Mouse (Mus musculus): ENCODE measurements at regions not wholly inside any gene's neighbourhood (a gene's known extent, or its start where the extent isn't known, plus 50 kb on each side); places are given as distances from the start of the nearest gene placed in this dataset.

DNA sequence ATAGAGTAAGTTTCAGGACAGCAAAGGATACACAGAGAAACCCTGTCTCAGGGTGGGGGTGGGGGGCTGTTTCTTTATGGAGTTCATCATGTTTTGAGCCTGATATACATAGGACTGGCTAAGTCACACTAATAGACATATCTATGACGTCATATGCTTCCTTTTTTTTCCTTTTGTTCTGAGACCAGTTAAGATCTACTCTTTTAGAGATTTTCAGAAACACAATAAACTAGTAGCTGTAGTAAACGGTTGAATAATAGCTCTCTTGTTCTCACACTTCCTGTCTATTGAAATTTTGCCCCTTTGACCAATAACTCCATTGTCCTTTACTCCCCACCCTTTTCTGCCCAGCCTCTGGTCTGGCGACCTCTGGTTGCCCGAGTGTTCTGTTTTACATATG is 382.6 kb upstream of the Jarid2 start:
- Histone ChIP-seq H3K4me1 (ENCODE audit: control insufficient read depth, insufficient read depth, low read length) (peaks cover 2% of the 10 kb centered on the region), H3K4me3 (replicated peaks; ENCODE audit: control insufficient read depth, low read depth, low read length) (no peak overlapping the region), H3K27ac (ENCODE audit: control insufficient read depth, insufficient read depth, low read depth, low read length, poor library complexity) (no peak overlapping the region)
- WGBS, result 68% methylated on average over 4 of the region's 4 CpGs
- TF ChIP-seq CTCF (IDR thresholded peaks at IDR 0.05; ENCODE audit: control insufficient read depth, insufficient read depth, low read length) (no peak), POLR2A (IDR thresholded peaks at IDR 0.05; ENCODE audit: borderline replicate concordance, control insufficient read depth, low read depth, low read length) (no peak)

DNA sequence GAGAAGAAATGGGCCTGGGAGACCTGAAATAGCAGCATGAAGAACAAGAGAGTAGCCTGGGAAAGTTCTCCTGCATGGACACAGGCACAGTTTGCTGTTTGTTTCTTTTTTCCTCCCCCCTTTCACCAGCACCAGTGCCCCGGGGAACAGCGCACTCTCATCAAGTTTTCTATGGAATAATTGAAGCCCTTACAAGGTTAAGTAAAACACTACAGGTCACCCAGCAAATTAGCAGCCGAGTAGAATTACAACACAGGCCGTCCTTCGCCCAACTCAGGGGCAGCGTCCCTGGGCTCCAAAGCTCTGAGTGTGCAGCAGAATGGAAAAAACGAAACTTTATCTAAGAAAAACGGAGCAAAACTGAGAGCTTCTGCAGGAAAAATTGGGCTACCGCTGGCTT is 381.6 kb upstream of the Jarid2 start:
- Histone ChIP-seq H3K4me3 (replicated peaks; ENCODE audit: control insufficient read depth, low read depth, low read length) (no peak overlapping the region), H3K27ac (ENCODE audit: control insufficient read depth, insufficient read depth, low read depth, low read length, poor library complexity) (no peak overlapping the region), H3K4me1 (ENCODE audit: control insufficient read depth, insufficient read depth, low read length) (peaks cover 2% of the 10 kb centered on the region)
- 83% methylated on average over 9 of the region's 9 CpGs for WGBS
- TF ChIP-seq CTCF (IDR thresholded peaks at IDR 0.05; ENCODE audit: control insufficient read depth, insufficient read depth, low read length) (no peak), POLR2A (IDR thresholded peaks at IDR 0.05; ENCODE audit: borderline replicate concordance, control insufficient read depth, low read depth, low read length) (no peak)

DNA sequence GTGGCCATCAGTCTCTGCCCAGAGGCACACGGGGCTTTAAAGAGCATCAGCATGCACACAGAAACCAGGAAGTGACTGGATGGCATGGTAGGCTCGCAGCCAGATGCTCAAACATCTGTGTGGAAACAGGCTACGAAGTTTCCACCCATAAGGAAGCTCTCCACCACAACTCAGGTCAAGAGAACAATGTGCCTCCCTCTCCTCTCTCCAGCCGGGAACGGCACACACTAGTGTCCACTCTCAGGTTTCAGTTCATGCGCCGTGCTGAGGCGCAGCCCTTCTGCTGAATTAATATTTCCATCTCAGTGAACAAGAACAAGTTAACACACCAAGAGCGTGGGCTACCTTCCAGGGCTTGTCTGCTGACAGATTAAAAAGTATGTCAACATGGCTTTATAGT is 375.4 kb upstream of the Jarid2 start:
- Histone ChIP-seq H3K4me3 (replicated peaks; ENCODE audit: control insufficient read depth, low read depth, low read length) (no peak overlapping the region), H3K27ac (ENCODE audit: control insufficient read depth, insufficient read depth, low read depth, low read length, poor library complexity) (no peak overlapping the region), H3K4me1 (ENCODE audit: control insufficient read depth, insufficient read depth, low read length) (no peaks in the 10 kb centered on the region; the same call in 1 of the 2 replicates)
- 17% methylated on average over 9 of the region's 9 CpGs for WGBS
- no peak for TF ChIP-seq POLR2A (IDR thresholded peaks at IDR 0.05; ENCODE audit: borderline replicate concordance, control insufficient read depth, low read depth, low read length)
- no peak for TF ChIP-seq CTCF (IDR thresholded peaks at IDR 0.05; ENCODE audit: control insufficient read depth, insufficient read depth, low read length)

DNA sequence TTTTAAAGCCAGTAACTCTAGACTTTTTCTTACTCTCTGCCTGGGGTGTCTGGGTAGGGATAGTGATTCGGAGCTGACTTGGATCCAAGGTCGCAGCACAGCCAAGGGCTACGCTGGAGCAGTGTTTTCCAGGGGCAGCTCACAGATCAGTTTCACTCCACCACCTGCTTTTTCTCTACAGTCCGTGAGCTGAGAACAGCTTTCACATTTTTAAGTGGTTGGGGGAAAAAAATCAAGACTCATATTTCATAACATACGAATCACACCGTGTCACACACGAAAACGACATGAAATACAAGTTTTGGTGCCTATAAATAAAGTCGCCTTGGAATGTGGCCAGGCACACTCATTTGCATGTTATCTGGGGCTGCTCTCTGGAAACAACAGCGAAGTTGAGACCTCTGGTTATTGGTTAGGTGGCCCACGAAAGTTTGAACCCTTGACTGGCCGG is 373.5 kb upstream of the Jarid2 start:
- Histone ChIP-seq H3K27ac (ENCODE audit: control insufficient read depth, insufficient read depth, low read depth, low read length, poor library complexity) (no peak overlapping the region), H3K4me1 (ENCODE audit: control insufficient read depth, insufficient read depth, low read length) (no peaks in the 10 kb centered on the region; the same call in 1 of the 2 replicates), H3K4me3 (replicated peaks; ENCODE audit: control insufficient read depth, low read depth, low read length) (no peak overlapping the region)
- WGBS, result 26% methylated on average over 12 of the region's 12 CpGs
- TF ChIP-seq POLR2A (IDR thresholded peaks at IDR 0.05; ENCODE audit: borderline replicate concordance, control insufficient read depth, low read depth, low read length), result no peak
- no peak for TF ChIP-seq CTCF (IDR thresholded peaks at IDR 0.05; ENCODE audit: control insufficient read depth, insufficient read depth, low read length)

DNA sequence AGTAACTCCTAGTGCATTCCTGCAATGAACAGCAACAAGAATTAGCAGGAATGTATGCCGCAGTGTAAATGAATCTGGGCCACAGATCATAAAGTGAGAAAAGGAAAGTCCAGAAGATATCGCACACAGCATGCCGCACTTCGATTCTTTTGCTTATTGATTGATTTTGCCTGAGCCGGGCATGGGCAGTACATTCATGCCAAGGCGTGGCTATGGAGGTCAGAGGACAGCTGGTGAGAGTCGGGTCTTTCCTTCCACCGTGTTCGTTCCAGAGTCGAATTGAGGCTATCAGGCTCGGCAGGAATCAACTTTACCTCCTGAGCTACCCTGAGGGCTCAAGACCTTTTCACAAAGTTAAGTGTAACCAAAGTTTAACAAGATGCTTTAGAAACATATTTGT is 372.3 kb upstream of the Jarid2 start:
- H3K4me3 ChIP-seq (replicated peaks; ENCODE audit: control insufficient read depth, low read depth, low read length), result no peak overlapping the region
- H3K4me1 ChIP-seq (ENCODE audit: control insufficient read depth, insufficient read depth, low read length), result no peaks in the 10 kb centered on the region; the same call in 1 of the 2 replicates
- WGBS, result 81% methylated on average over 11 of the region's 11 CpGs
- TF ChIP-seq CTCF (IDR thresholded peaks at IDR 0.05; ENCODE audit: control insufficient read depth, insufficient read depth, low read length), result no peak
- no peak for TF ChIP-seq POLR2A (IDR thresholded peaks at IDR 0.05; ENCODE audit: borderline replicate concordance, control insufficient read depth, low read depth, low read length)
- H3K27ac ChIP-seq (ENCODE audit: control insufficient read depth, insufficient read depth, low read depth, low read length, poor library complexity), result no peak overlapping the region

DNA sequence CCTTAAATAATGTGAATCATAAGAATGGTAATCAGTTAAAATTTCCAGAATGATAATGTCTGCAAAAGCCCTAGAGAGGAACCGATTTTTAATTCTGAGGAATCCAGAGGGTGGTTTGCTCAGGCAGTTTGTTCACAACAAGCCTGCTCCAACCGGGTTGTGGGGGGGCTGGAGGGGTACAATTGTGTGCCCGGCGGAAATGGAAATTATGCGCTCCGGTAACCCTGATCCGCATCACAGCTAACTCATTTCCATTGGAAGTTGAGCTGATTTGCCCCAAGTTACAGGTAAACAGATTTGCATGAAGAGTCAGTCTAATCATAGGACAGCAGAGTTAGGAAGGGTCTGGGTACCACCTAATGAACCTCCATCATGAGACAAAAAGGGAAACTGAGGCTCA is 369.9 kb upstream of the Jarid2 start:
- TF ChIP-seq CTCF (IDR thresholded peaks at IDR 0.05; ENCODE audit: control insufficient read depth, insufficient read depth, low read length) (no peak), POLR2A (IDR thresholded peaks at IDR 0.05; ENCODE audit: borderline replicate concordance, control insufficient read depth, low read depth, low read length) (no peak)
- no peak overlapping the region for H3K27ac ChIP-seq (ENCODE audit: control insufficient read depth, insufficient read depth, low read depth, low read length, poor library complexity)
- WGBS, result 87% methylated on average over 7 of the region's 7 CpGs
- no peaks in the 10 kb centered on the region; the same call in 1 of the 2 replicates for H3K4me1 ChIP-seq (ENCODE audit: control insufficient read depth, insufficient read depth, low read length)
- H3K4me3 ChIP-seq (replicated peaks; ENCODE audit: control insufficient read depth, low read depth, low read length), result no peak overlapping the region

DNA sequence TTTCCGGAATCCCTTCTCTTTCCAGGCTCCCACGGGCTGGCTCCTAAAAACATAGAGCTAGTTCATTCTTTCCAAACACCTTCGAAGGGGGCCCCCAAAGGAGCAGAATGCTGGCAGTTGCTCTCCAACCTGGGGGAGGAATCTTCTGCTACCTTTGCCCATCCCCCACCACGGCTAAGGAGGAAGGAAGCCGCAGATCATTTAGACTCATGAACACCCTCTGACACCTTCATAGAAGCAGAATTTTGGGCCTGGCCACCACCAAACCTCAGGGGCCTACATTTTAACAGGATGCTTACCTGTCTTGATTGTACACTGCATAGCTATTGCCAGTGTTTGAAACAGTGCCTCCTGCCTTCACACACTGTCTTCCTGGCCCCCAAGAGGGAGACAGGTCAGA is 369.3 kb upstream of the Jarid2 start:
- Histone ChIP-seq H3K4me1 (ENCODE audit: control insufficient read depth, insufficient read depth, low read length) (no peaks in the 10 kb centered on the region; the same call in 1 of the 2 replicates), H3K4me3 (replicated peaks; ENCODE audit: control insufficient read depth, low read depth, low read length) (no peak overlapping the region), H3K27ac (ENCODE audit: control insufficient read depth, insufficient read depth, low read depth, low read length, poor library complexity) (no peak overlapping the region)
- TF ChIP-seq POLR2A (IDR thresholded peaks at IDR 0.05; ENCODE audit: borderline replicate concordance, control insufficient read depth, low read depth, low read length), result no peak
- TF ChIP-seq CTCF (IDR thresholded peaks at IDR 0.05; ENCODE audit: control insufficient read depth, insufficient read depth, low read length), result no peak
- 44% methylated on average over 5 of the region's 5 CpGs for WGBS

DNA sequence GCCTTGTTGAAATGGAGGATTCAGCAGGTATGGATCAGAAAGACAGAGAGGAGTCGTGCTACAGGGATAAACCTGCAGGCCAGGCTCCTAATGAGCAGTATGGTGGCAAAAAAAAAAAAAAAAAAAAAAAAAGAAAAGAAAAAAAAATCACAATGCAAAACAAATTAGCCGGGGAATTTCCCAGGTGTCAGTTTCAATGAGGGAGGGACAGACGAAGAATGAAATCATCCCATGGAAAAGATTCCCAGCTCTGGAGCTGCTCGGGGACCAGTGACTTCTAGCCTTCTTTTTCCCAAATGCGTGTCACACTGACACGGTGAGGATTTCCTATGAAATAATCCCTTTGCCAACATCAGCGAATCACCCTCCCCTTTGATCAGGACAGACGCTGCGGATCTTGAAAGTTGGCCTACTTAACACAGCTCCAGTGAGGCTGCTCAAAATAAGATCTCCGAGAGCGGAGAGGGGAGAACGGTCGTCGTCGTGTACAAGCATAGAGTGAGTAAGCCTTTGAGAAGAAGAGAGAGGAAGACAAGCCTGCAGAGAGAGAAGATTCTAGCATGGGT is 368.5 kb upstream of the Jarid2 start:
- H3K27ac ChIP-seq (ENCODE audit: control insufficient read depth, insufficient read depth, low read depth, low read length, poor library complexity), result no peak overlapping the region
- 89% methylated on average over 15 of the region's 15 CpGs for WGBS
- H3K4me3 ChIP-seq (replicated peaks; ENCODE audit: control insufficient read depth, low read depth, low read length), result no peak overlapping the region
- no peak for TF ChIP-seq POLR2A (IDR thresholded peaks at IDR 0.05; ENCODE audit: borderline replicate concordance, control insufficient read depth, low read depth, low read length)
- no peak for TF ChIP-seq CTCF (IDR thresholded peaks at IDR 0.05; ENCODE audit: control insufficient read depth, insufficient read depth, low read length)
- H3K4me1 ChIP-seq (ENCODE audit: control insufficient read depth, insufficient read depth, low read length), result no peaks in the 10 kb centered on the region; the same call in 1 of the 2 replicates

All from bone marrow, adult 2 months (tissue).